Mouse (Mus musculus): ENCODE data around the gene Hjurp. TPM values are rescaled to one million over a fixed set of nuclear protein-coding genes. Genes with fewer than 3 reads are reported as not detected.

The Hjurp gene
- polyA plus RNA-seq, 1 experiment from 2014 or later = 211 TPM

GRCm38 (mm10) chr1:88253540-88253939 is 23.9 kb downstream of the Hjurp start:
- Histone ChIP-seq H3K4me1 (ENCODE audit: control insufficient read depth, insufficient read depth, low read length) (no peaks in the 10 kb centered on the region), H3K9me3 (ENCODE audit: control insufficient read depth, low read depth, low read length) (peaks cover 60% of the 10 kb centered on the region), H3K36me3 (ENCODE audit: control insufficient read depth, insufficient read depth, low read length) (no peaks in the 10 kb centered on the region), H3K4me3 (ENCODE audit: low read depth, low read length) (no peak overlapping the region), H3K27me3 (ENCODE audit: control insufficient read depth, insufficient read depth, low read length) (no peaks in the 10 kb centered on the region), H3K4me2 (replicated peaks; ENCODE audit: low read depth, low read length) (no peak overlapping the region), H3K9ac (replicated peaks; ENCODE audit: low read depth, low read length) (no peak overlapping the region), H3K27ac (ENCODE audit: low read length) (no peak overlapping the region)
- no peak for ATAC-seq (ENCODE audit: insufficient number of reproducible peaks, insufficient read depth, low FRiP score, low read depth)
- WGBS = 74% methylated on average over 6 of the region's 6 CpGs

GRCm38 (mm10) chr1:88253106-88253505 is 24.3 kb downstream of the Hjurp start:
- no peak overlapping the region for H3K4me2 ChIP-seq (replicated peaks; ENCODE audit: low read depth, low read length)
- H3K36me3 ChIP-seq (ENCODE audit: control insufficient read depth, insufficient read depth, low read length) = no peaks in the 10 kb centered on the region
- no peaks in the 10 kb centered on the region for H3K27me3 ChIP-seq (ENCODE audit: control insufficient read depth, insufficient read depth, low read length)
- no peak overlapping the region for H3K27ac ChIP-seq (ENCODE audit: low read length)
- peaks cover 64% of the 10 kb centered on the region for H3K9me3 ChIP-seq (ENCODE audit: control insufficient read depth, low read depth, low read length)
- H3K4me1 ChIP-seq (ENCODE audit: control insufficient read depth, insufficient read depth, low read length) = no peaks in the 10 kb centered on the region
- no peak overlapping the region for H3K4me3 ChIP-seq (ENCODE audit: low read depth, low read length)
- no peak for ATAC-seq (ENCODE audit: insufficient number of reproducible peaks, insufficient read depth, low FRiP score, low read depth)
- H3K9ac ChIP-seq (replicated peaks; ENCODE audit: low read depth, low read length) = no peak overlapping the region
- WGBS = 72% methylated on average over 8 of the region's 8 CpGs

GRCm38 (mm10) chr1:88250023-88250422 is 27.4 kb downstream of the Hjurp start:
- Histone ChIP-seq H3K4me1 (ENCODE audit: control insufficient read depth, insufficient read depth, low read length) (no peaks in the 10 kb centered on the region), H3K27me3 (ENCODE audit: control insufficient read depth, insufficient read depth, low read length) (no peaks in the 10 kb centered on the region), H3K4me3 (ENCODE audit: low read depth, low read length) (no peak overlapping the region), H3K36me3 (ENCODE audit: control insufficient read depth, insufficient read depth, low read length) (no peaks in the 10 kb centered on the region), H3K4me2 (replicated peaks; ENCODE audit: low read depth, low read length) (no peak overlapping the region), H3K27ac (ENCODE audit: low read length) (no peak overlapping the region), H3K9me3 (ENCODE audit: control insufficient read depth, low read depth, low read length) (peaks cover 78% of the 10 kb centered on the region), H3K9ac (replicated peaks; ENCODE audit: low read depth, low read length) (no peak overlapping the region)
- no peak for ATAC-seq (ENCODE audit: insufficient number of reproducible peaks, insufficient read depth, low FRiP score, low read depth)
- WGBS = 81% methylated on average over 5 of the region's 5 CpGs

GRCm38 (mm10) chr1:88249596-88249995 is 27.8 kb downstream of the Hjurp start:
- Histone ChIP-seq H3K4me1 (ENCODE audit: control insufficient read depth, insufficient read depth, low read length) (no peaks in the 10 kb centered on the region), H3K9ac (replicated peaks; ENCODE audit: low read depth, low read length) (no peak overlapping the region), H3K36me3 (ENCODE audit: control insufficient read depth, insufficient read depth, low read length) (no peaks in the 10 kb centered on the region), H3K4me3 (ENCODE audit: low read depth, low read length) (no peak overlapping the region), H3K27ac (ENCODE audit: low read length) (no peak overlapping the region), H3K9me3 (ENCODE audit: control insufficient read depth, low read depth, low read length) (peaks cover 78% of the 10 kb centered on the region), H3K27me3 (ENCODE audit: control insufficient read depth, insufficient read depth, low read length) (no peaks in the 10 kb centered on the region), H3K4me2 (replicated peaks; ENCODE audit: low read depth, low read length) (no peak overlapping the region)
- ATAC-seq (ENCODE audit: insufficient number of reproducible peaks, insufficient read depth, low FRiP score, low read depth) = no peak; the same call in 1 of the 2 replicates
- WGBS = 78% methylated on average over 7 of the region's 7 CpGs

GRCm38 (mm10) chr1:88248658-88249057 is 28.8 kb downstream of the Hjurp start:
- Histone ChIP-seq H3K27ac (ENCODE audit: low read length) (no peak overlapping the region), H3K27me3 (ENCODE audit: control insufficient read depth, insufficient read depth, low read length) (no peaks in the 10 kb centered on the region), H3K4me3 (ENCODE audit: low read depth, low read length) (no peak overlapping the region), H3K4me1 (ENCODE audit: control insufficient read depth, insufficient read depth, low read length) (no peaks in the 10 kb centered on the region), H3K9me3 (ENCODE audit: control insufficient read depth, low read depth, low read length) (peaks cover 84% of the 10 kb centered on the region), H3K36me3 (ENCODE audit: control insufficient read depth, insufficient read depth, low read length) (no peaks in the 10 kb centered on the region), H3K9ac (replicated peaks; ENCODE audit: low read depth, low read length) (no peak overlapping the region), H3K4me2 (replicated peaks; ENCODE audit: low read depth, low read length) (no peak overlapping the region)
- WGBS = 70% methylated on average over 4 of the region's 4 CpGs
- ATAC-seq (ENCODE audit: insufficient number of reproducible peaks, insufficient read depth, low FRiP score, low read depth) = no peak

GRCm38 (mm10) chr1:88247660-88248059 is 29.8 kb downstream of the Hjurp start:
- Histone ChIP-seq H3K4me1 (ENCODE audit: control insufficient read depth, insufficient read depth, low read length) (no peaks in the 10 kb centered on the region), H3K9ac (replicated peaks; ENCODE audit: low read depth, low read length) (no peak overlapping the region), H3K36me3 (ENCODE audit: control insufficient read depth, insufficient read depth, low read length) (no peaks in the 10 kb centered on the region), H3K27ac (ENCODE audit: low read length) (no peak overlapping the region), H3K9me3 (ENCODE audit: control insufficient read depth, low read depth, low read length) (peaks cover 84% of the 10 kb centered on the region), H3K27me3 (ENCODE audit: control insufficient read depth, insufficient read depth, low read length) (no peaks in the 10 kb centered on the region), H3K4me2 (replicated peaks; ENCODE audit: low read depth, low read length) (no peak overlapping the region), H3K4me3 (ENCODE audit: low read depth, low read length) (no peak overlapping the region)
- WGBS = 47% methylated on average over 2 of the region's 2 CpGs
- ATAC-seq (ENCODE audit: insufficient number of reproducible peaks, insufficient read depth, low FRiP score, low read depth) = no peak

- Histone ChIP-seq H3K4me1 (ENCODE audit: control insufficient read depth, insufficient read depth, low read length) (no peaks in the 10 kb centered on the region), H3K4me3 (ENCODE audit: low read depth, low read length) (no peak overlapping the region), H3K27ac (ENCODE audit: low read length) (no peak overlapping the region), H3K27me3 (ENCODE audit: control insufficient read depth, insufficient read depth, low read length) (no peaks in the 10 kb centered on the region), H3K9me3 (ENCODE audit: control insufficient read depth, low read depth, low read length) (peaks cover 85% of the 10 kb centered on the region), H3K9ac (replicated peaks; ENCODE audit: low read depth, low read length) (no peak overlapping the region), H3K4me2 (replicated peaks; ENCODE audit: low read depth, low read length) (no peak overlapping the region), H3K36me3 (ENCODE audit: control insufficient read depth, insufficient read depth, low read length) (no peaks in the 10 kb centered on the region)
- no peak for ATAC-seq (ENCODE audit: insufficient number of reproducible peaks, insufficient read depth, low FRiP score, low read depth)
- WGBS = 45% methylated on average over 6 of the region's 6 CpGs
These were observed 31.0 kb downstream of the Hjurp start for GRCm38 (mm10) chr1:88246386-88246785.

GRCm38 (mm10) chr1:88245881-88246280 is 31.6 kb downstream of the Hjurp start:
- 77% methylated on average over 6 of the region's 6 CpGs for WGBS
- Histone ChIP-seq H3K4me1 (ENCODE audit: control insufficient read depth, insufficient read depth, low read length) (no peaks in the 10 kb centered on the region), H3K4me3 (ENCODE audit: low read depth, low read length) (no peak overlapping the region), H3K4me2 (replicated peaks; ENCODE audit: low read depth, low read length) (no peak overlapping the region), H3K9me3 (ENCODE audit: control insufficient read depth, low read depth, low read length) (peaks cover 86% of the 10 kb centered on the region), H3K36me3 (ENCODE audit: control insufficient read depth, insufficient read depth, low read length) (no peaks in the 10 kb centered on the region), H3K9ac (replicated peaks; ENCODE audit: low read depth, low read length) (no peak overlapping the region), H3K27ac (ENCODE audit: low read length) (no peak overlapping the region), H3K27me3 (ENCODE audit: control insufficient read depth, insufficient read depth, low read length) (no peaks in the 10 kb centered on the region)
- ATAC-seq (ENCODE audit: insufficient number of reproducible peaks, insufficient read depth, low FRiP score, low read depth) = no peak

GRCm38 (mm10) chr1:88243861-88244260 is 33.6 kb downstream of the Hjurp start:
- Histone ChIP-seq H3K4me3 (ENCODE audit: low read depth, low read length) (no peak overlapping the region), H3K36me3 (ENCODE audit: control insufficient read depth, insufficient read depth, low read length) (no peaks in the 10 kb centered on the region), H3K4me1 (ENCODE audit: control insufficient read depth, insufficient read depth, low read length) (no peaks in the 10 kb centered on the region), H3K27me3 (ENCODE audit: control insufficient read depth, insufficient read depth, low read length) (no peaks in the 10 kb centered on the region), H3K9me3 (ENCODE audit: control insufficient read depth, low read depth, low read length) (peaks cover 86% of the 10 kb centered on the region), H3K27ac (ENCODE audit: low read length) (no peak overlapping the region), H3K4me2 (replicated peaks; ENCODE audit: low read depth, low read length) (no peak overlapping the region), H3K9ac (replicated peaks; ENCODE audit: low read depth, low read length) (no peak overlapping the region)
- ATAC-seq (ENCODE audit: insufficient number of reproducible peaks, insufficient read depth, low FRiP score, low read depth) = no peak
- WGBS = 62% methylated on average over 5 of the region's 5 CpGs

Data from stomach, embryonic 14.5 days (tissue).